Mouse (Mus musculus) olfactory bulb, adult 2 months (tissue): ENCODE results near the gene Sycp2.

ENCODE experiments used
- CTCF ChIP-seq: fragments of 200-500 bp; IDR thresholded peaks from 2 replicates; pipeline ENCODE4 v1.5.1; 2012; ENCODE audit warnings: low read depth, mild to moderate bottlenecking, low read length, moderate library complexity; ENCODE audit not compliant: insufficient read depth
- POLR2A ChIP-seq: fragments of 200-500 bp; IDR thresholded peaks from 2 replicates; pipeline ENCODE4 v1.6.1; 2012; ENCODE audit warnings: mild to moderate bottlenecking, low read depth, low read length, moderate library complexity; ENCODE audit not compliant: insufficient read depth

DNA sequence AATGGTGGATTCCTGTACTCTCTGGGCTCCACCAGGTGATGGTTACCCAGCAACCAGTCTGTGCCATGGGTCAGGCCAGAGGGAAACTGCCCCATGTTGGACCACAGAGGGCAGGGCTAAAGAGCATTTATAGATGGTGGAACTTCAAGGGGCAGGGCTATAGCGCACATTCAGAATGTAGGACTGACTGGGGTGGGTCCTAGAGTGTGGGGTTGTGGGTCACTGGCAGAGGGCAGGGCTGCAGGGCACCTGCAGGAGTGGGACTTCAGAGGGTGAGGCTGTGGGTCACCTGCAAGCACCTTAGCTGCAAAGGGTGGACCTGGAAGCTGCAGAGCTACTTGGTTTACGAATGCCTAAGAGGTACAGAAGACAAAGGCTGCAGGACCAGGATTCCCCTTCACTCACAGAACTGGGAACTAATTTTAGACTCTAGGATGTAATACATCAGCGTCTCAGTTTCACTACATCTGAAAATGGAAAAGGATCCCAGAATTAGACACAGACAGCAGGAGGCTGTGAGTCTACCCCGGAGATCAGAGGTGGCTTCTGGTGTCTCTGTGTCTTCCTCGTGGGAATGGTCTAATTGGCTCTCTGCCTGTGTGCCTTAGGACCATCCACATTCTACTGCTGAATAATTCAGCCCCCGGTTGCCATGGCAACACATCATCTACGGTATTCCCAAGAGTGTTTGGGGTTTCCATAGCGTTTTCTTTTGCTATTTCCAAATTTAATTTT is 103.9 kb downstream of the Sycp2 start:
- TF ChIP-seq POLR2A (no peak), CTCF (no peak)
